Mouse (Mus musculus) midbrain, embryonic 14.5 days (tissue): ENCODE measurements around the gene Bglap. TPM values are rescaled to one million over a fixed set of nuclear protein-coding genes. Genes with fewer than 3 reads are reported as not detected.

Experiments used
- ATAC-seq: fragments of 200-750 bp; cut with Nextera tagmentation; 2 replicates; pipeline ENCODE4 v1.8.0; 2017; ENCODE audit warnings: moderate number of reproducible peaks, moderate library complexity; ENCODE audit not compliant: low FRiP score, low TSS enrichment
- DNase-seq: peaks from one replicate; pipeline ENCODE4 v3.0.0-alpha.2; 2015
- H3K27ac ChIP-seq: fragments of 300-500 bp; sonication (generic); replicated peaks from 2 replicates; pipeline ENCODE4 v1.5.1; 2014; ENCODE audit warnings: mild to moderate bottlenecking, low read depth, low read length, moderate library complexity
- H3K27me3 ChIP-seq: fragments of 300-500 bp; sonication (generic); 2 replicates; pipeline ENCODE4 v1.6.1; 2014; ENCODE audit warnings: low read length, control low read depth, mixed read lengths; ENCODE audit not compliant: control insufficient read depth, insufficient read depth
- H3K36me3 ChIP-seq: fragments of 300-500 bp; sonication (generic); 2 replicates; pipeline ENCODE4 v1.6.1; 2014; ENCODE audit warnings: low read length, control low read depth; ENCODE audit not compliant: control insufficient read depth, insufficient read depth
- H3K4me1 ChIP-seq: fragments of 300-500 bp; sonication (generic); 2 replicates; pipeline ENCODE4 v1.6.1; 2014; ENCODE audit warnings: mild to moderate bottlenecking, antibody characterized with exemption, low read length, control low read depth; ENCODE audit not compliant: control insufficient read depth, insufficient read depth
- H3K4me2 ChIP-seq: fragments of 300-500 bp; sonication (generic); 2 replicates; pipeline ENCODE4 v1.6.1; 2014; ENCODE audit warnings: mild to moderate bottlenecking, low read length, moderate library complexity
- H3K4me3 ChIP-seq: fragments of 300-500 bp; sonication (generic); replicated peaks from 2 replicates; pipeline ENCODE4 v1.5.1; 2014; ENCODE audit warnings: low read depth, low read length
- H3K9ac ChIP-seq: fragments of 300-500 bp; sonication (generic); replicated peaks from 2 replicates; pipeline ENCODE4 v1.6.1; 2014; ENCODE audit warnings: mild to moderate bottlenecking, low read length, moderate library complexity
- H3K9me3 ChIP-seq: fragments of 300-500 bp; sonication (generic); 2 replicates; pipeline ENCODE4 v1.6.1; 2016; ENCODE audit warnings: low read length, control low read depth, mixed read lengths; ENCODE audit not compliant: control insufficient read depth
- WGBS: fragments of 180-500 bp; shearing (Covaris S2); extraction: QIAGEN DNeasy Blood & Tissue Kit; methylation state at CpG from one replicate; pipeline ENCODE4 v1.1.7; 2014; 5-methylcytosine and 5-hydroxymethylcytosine counted together
- polyA plus RNA-seq: library from polyadenylated mRNA; unstranded; fragments of >200 nt; fragmentation: Nextera tagmentation; extraction: Ambion mirVana; gene quantifications from 2 replicates; pipeline ENCODE4 v1.2.1, GENCODE M21; 2014

Bglap gene
- polyA plus RNA-seq, 1 experiment from 2014 or later = not detected

DNA sequence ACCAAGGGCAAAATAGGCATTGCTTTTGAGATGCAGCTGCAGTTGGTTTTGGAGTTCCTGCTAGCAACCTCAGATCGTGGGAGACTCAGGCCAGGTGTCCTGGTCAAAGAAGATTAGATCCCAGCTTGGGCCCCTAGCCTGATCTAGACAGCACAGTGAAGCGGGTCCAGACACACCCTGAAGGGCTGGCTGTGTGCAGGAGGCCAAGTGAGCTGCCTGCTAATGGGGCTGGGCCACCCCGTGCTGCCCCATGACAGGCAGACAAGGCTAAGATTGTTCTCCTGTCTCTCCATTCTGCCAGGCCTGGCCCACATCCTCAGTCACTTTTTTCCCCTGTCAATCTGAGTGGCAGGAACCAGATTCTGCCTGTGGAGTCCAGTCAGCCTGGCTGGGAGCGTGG is 20.6 kb downstream of the Bglap start:
- Histone ChIP-seq H3K27me3 (peaks cover 7% of the 10 kb centered on the region), H3K4me3 (no peak overlapping the region), H3K9ac (no peak overlapping the region), H3K4me1 (no peaks in the 10 kb centered on the region), H3K9me3 (no peaks in the 10 kb centered on the region), H3K36me3 (peaks cover 44% of the 10 kb centered on the region), H3K4me2 (no peak overlapping the region), H3K27ac (no peak overlapping the region)
- DNase-seq = peak; percentile 5
- no peak for ATAC-seq
- WGBS = 61% methylated on average over 4 of the region's 4 CpGs

DNA sequence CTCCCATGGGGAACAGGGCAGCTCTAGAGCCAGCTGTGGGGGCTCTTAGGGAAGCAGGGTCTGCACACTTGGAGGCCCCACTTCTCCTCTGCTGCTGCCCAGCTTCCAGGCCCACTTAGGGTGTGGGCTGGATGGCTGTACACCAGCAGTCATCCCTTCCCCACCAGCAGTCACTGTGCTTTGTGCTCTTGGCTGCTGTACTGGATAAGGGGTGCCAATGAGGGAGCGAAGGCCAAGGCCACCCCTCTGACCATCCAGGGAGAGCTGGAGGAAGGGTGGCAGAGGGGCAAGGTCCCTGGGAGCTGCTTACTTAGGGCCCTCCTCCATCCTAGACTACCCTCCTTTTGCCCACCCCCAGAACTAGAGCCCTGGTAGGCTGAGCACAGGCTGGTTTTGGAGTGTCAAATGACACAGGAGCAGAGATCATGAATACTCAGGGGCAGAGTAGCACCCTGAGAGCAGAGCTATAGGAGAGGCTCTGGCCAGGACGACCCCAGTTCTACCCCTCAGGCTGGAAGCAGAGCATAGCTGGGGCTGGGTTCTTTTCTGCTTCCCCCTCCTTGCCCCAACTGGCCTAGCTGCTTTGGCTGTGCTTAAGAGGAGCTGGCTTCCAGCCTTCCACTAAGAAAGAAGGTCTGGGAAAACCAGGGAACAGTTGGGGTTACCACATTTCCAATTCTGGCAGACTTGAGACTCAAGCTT is 22.5 kb downstream of the Bglap start:
- Histone ChIP-seq H3K9ac (no peak overlapping the region), H3K9me3 (no peaks in the 10 kb centered on the region), H3K4me3 (no peak overlapping the region), H3K4me1 (no peaks in the 10 kb centered on the region), H3K4me2 (no peak overlapping the region), H3K36me3 (peaks cover 63% of the 10 kb centered on the region), H3K27ac (no peak overlapping the region), H3K27me3 (peaks cover 7% of the 10 kb centered on the region)
- WGBS = 89% methylated on average over 2 of the region's 2 CpGs
- ATAC-seq (no peak), DNase-seq (no peak)

GRCm38 (mm10) chr3:88361096-88361495 is 23.2 kb downstream of the Bglap start:
- WGBS = 87% methylated on average over 6 of the region's 6 CpGs
- H3K27me3 ChIP-seq = peaks cover 5% of the 10 kb centered on the region
- H3K27ac ChIP-seq = no peak overlapping the region
- H3K4me2 ChIP-seq = no peak overlapping the region
- no peak overlapping the region for H3K9ac ChIP-seq
- no peaks in the 10 kb centered on the region for H3K9me3 ChIP-seq
- H3K36me3 ChIP-seq = peaks cover 70% of the 10 kb centered on the region
- DNase-seq (no peak), ATAC-seq (no peak)
- no peak overlapping the region for H3K4me3 ChIP-seq
- no peaks in the 10 kb centered on the region for H3K4me1 ChIP-seq

DNA sequence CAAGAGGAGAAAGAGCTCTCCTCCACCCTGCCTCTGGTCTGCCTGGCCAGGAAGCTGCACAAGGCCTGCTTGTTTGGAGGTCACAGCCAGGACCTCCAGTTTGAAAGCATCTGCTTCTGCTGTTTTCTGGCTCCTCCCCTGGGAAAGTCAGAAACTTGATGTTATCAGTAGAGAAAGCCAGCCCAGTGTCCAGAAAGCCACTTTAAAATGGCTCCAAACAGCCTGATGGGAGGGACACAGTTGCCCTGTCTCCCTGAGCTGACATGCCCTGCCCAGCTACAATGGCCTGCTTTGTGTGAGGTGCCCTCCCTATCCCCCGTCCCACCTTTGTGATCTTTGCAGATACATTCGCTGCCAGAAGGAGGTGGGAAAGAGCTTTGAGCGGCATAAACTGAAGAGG is 24.3 kb downstream of the Bglap start:
- Histone ChIP-seq H3K27me3 (peaks cover 4% of the 10 kb centered on the region; the same call in 1 of the 2 replicates), H3K4me3 (no peak overlapping the region), H3K4me1 (no peaks in the 10 kb centered on the region), H3K27ac (no peak overlapping the region; the same call in 1 of the 2 replicates), H3K4me2 (no peak overlapping the region), H3K9me3 (no peaks in the 10 kb centered on the region), H3K9ac (no peak overlapping the region), H3K36me3 (peaks cover 81% of the 10 kb centered on the region)
- no peak for ATAC-seq
- WGBS = 73% methylated on average over 3 of the region's 3 CpGs
- no peak for DNase-seq

GRCm38 (mm10) chr3:88359584-88359983 is 24.7 kb downstream of the Bglap start:
- no peaks in the 10 kb centered on the region for H3K4me1 ChIP-seq
- H3K36me3 ChIP-seq = peaks cover 85% of the 10 kb centered on the region
- 59% methylated on average over 5 of the region's 5 CpGs for WGBS
- no peak overlapping the region for H3K9ac ChIP-seq
- H3K4me2 ChIP-seq = no peak overlapping the region
- H3K9me3 ChIP-seq = no peaks in the 10 kb centered on the region
- no peak overlapping the region for H3K4me3 ChIP-seq
- ATAC-seq = no peak
- DNase-seq = peak; percentile 4
- no peak overlapping the region; the same call in 1 of the 2 replicates for H3K27ac ChIP-seq
- peaks cover 4% of the 10 kb centered on the region; the same call in 1 of the 2 replicates for H3K27me3 ChIP-seq

DNA sequence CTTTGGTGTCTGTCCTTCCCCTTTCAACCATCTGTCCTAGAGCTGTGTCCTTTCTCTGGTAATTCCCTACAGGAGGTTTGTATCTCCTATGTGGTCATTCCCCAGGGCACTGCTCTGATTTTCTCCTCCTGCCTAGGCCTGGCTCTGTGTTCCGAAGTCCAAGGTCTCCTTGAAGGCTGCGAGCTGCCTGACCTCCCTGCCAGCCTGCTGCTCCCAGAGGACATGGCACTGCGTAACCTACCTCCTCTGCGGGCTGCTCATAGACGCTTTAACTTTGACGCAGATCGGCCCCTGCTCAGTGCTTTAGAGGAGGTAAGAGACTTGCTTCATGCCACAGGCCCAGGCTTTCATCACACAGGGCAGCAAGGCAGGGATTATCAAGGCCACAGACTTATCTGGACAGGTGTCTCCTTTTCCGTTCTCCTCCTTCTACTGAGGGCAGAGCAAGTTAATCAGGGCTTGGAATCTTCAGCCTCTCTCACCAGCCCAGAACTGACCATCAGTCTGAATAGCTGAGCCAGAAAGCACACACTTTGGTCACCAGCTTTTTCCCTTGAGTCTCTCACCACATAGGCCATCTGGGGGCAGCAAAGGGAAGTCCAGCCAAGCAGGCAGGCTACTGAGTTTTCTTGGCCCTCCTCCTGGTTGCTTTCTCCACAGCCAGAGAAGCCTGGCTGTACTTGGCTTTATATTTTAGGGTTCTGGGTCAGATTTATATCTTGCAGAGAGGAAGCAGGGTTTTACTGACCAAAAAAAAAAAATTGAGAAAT is 29.7 kb downstream of the Bglap start:
- WGBS = 96% methylated on average over 8 of the region's 8 CpGs
- no peak for ATAC-seq
- H3K27me3 ChIP-seq = no peaks in the 10 kb centered on the region
- no peak overlapping the region for H3K4me3 ChIP-seq
- H3K4me1 ChIP-seq = no peaks in the 10 kb centered on the region
- H3K36me3 ChIP-seq = peaks cover 100% of the 10 kb centered on the region
- H3K9me3 ChIP-seq = no peaks in the 10 kb centered on the region
- H3K4me2 ChIP-seq = no peak overlapping the region
- H3K9ac ChIP-seq = no peak overlapping the region
- H3K27ac ChIP-seq = no peak overlapping the region
- no peak for DNase-seq

DNA sequence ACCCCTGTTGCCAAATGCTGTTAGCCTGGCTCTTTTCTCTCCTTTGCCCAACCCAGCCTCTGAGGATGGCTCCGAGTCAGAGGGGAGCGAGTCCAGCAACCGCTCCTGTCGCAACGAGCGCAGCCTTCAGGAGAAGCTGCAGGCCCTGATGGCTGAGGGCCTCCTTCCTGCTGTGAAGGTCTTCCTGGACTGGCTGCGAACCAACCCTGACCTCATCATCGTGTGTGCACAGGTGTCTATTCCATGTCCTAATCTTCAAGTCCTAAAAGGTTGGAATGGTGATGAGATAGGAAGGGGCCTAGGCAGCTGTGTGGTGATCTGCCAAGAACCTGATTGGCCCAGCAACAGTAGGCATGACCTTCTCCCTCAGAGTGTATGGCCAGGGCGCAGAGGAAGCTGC is 31.4 kb downstream of the Bglap start:
- Histone ChIP-seq H3K4me2 (no peak overlapping the region), H3K36me3 (peaks cover 100% of the 10 kb centered on the region), H3K27me3 (no peaks in the 10 kb centered on the region), H3K27ac (no peak overlapping the region), H3K4me3 (no peak overlapping the region), H3K4me1 (no peaks in the 10 kb centered on the region), H3K9ac (no peak overlapping the region), H3K9me3 (no peaks in the 10 kb centered on the region)
- ATAC-seq = no peak
- no peak for DNase-seq
- WGBS = 90% methylated on average over 9 of the region's 9 CpGs

DNA sequence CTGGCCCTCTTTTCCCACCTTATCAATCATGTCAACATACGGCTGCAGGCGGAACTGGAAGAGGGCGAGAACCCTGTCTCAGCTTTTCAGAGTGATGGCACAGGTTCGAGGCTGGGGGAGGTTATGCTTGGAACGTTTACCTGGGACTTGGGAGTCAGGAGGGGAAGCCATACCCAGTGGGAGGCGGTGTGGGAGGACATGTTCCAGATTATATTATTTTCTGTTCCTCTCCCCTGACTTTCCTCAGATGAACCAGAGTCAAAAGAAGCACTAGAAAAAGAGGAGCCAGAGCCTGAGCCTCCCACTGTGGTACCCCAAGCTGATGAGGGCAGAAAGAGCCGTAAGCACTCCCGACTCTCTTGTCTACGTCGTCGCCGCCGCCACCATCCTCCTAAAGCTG is 33.5 kb downstream of the Bglap start:
- H3K9me3 ChIP-seq = no peaks in the 10 kb centered on the region
- DNase-seq (no peak), ATAC-seq (no peak)
- no peaks in the 10 kb centered on the region for H3K27me3 ChIP-seq
- no peak overlapping the region for H3K27ac ChIP-seq
- H3K4me3 ChIP-seq = no peak overlapping the region
- H3K36me3 ChIP-seq = peaks cover 100% of the 10 kb centered on the region
- H3K9ac ChIP-seq = no peak overlapping the region
- H3K4me2 ChIP-seq = no peak overlapping the region
- WGBS = 94% methylated on average over 13 of the region's 13 CpGs
- H3K4me1 ChIP-seq = no peaks in the 10 kb centered on the region

GRCm38 (mm10) chr3:88339006-88339405 is 45.3 kb downstream of the Bglap start:
- H3K4me1 ChIP-seq = peaks cover 11% of the 10 kb centered on the region
- H3K36me3 ChIP-seq = peaks cover 30% of the 10 kb centered on the region
- no peak overlapping the region for H3K27ac ChIP-seq
- H3K27me3 ChIP-seq = no peaks in the 10 kb centered on the region
- no peak for DNase-seq
- H3K4me3 ChIP-seq = no peak overlapping the region
- no peak for ATAC-seq
- WGBS = 80% methylated on average over 3 of the region's 3 CpGs
- no peak overlapping the region for H3K9ac ChIP-seq
- H3K9me3 ChIP-seq = no peaks in the 10 kb centered on the region
- H3K4me2 ChIP-seq = no peak overlapping the region
